Mouse (Mus musculus) urinary bladder, postnatal 4 days (tissue): Measurements from ENCODE around the gene Tex46.

Source experiments
- DNase-seq, 2 experiments: peaks; one replicate each; pipeline ENCODE4 v3.0.0; 2021 to 2022; ENCODE audit warnings: low spot score in 2 of 2

The Tex46 gene

DNA sequence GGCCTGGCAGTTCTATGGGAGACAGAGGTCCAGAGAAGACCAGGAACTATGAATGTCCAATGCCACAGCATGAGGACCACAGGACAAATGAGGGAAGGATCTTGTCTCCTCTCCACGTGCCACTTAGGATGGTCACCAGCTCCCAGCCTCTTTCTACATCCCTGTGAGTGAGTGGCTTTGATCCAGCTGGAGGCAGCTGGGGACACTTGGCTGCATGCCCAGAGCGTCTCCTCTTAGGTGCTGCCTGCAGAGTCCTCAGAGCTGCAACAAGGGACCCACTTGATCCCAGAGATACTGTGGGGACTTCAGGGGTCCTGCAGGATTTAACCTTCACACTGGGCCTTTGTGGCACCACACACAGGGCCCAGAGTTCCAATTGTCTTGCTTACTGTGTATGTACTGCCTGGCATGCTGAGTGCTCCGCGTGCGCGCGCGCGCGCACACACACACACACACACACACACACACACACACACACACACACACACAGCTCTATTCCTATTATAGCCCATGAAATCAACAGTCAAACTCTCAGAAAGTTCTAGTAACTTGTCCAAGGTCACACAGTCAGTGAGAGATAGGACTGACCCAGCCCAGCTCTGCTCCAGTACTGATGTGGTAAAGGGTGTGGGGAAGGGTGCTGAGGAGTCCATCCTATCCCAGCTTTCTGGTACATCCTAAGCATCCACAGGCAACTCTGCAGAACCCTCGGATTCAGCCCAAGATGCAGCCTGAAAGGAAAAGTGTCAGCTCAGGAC lies 21.2 kb downstream of the Tex46 start:
- DNase-seq = no peak

DNA sequence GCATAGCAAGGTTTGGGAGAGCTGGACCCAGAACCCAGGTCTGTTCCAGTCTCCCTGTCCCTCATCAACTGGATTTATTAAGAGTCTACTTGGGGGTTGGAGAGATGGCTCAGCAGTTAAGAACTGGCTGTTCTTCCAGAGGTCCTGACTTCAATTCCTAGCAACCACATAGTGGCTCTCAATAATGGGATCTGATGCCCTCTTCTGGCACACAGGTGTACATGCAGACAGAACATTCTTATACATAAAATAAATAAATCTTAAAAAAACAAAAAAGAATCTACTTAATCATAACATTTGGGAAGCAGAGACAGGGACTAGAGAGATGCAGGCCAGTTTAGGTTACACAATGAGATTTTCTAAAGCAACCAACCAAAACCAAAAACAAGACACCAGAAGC lies 25.8 kb downstream of the Tex46 start:
- DNase-seq = no peak

DNA sequence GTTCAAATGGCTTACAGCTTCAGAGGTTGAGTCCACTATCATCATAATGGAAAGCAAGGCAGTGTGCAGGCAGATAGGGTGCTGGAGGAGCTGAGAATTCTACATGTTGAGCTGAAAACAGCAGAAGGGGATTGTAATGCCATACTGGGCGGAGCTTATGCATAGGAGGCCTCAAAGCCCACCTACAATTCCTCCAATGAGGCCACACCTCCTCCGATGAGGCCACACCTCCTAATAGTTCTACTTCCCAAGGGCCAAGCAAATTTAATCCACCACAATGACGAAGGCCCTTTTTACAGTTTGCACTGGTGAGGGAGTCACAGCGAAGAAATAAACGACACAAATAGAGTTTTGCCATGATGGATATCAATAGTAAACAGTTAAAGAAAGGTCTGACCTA lies 26.3 kb downstream of the Tex46 start:
- no peak for DNase-seq

DNA sequence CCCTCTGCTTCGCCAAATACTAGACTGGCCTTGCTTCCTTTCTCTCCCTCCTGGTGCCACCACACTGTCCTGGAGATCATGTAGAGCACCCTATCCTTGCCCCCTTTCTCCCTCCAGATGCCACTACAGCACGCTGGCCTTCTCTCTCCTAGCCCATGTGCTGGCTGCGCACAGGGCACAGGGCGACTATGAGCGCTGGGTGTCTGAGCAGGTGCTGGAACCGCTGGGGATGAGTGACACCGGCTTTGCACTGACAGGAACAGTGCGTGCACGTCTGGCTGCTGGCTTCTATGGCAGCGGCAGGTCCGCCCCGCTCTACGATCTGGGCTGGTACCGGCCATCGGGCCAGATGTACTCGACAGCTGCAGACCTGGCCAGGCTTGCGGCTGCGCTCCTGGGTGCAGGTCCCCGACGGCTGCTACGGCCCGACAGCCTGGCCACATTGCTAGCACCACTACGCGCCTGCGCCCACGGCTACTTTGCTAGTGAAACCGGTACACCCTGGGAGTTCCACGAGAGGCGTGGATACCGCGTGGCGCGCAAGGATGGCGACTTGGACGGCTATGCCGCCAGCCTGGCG lies 26.8 kb downstream of the Tex46 start:
- no peak for DNase-seq

DNA sequence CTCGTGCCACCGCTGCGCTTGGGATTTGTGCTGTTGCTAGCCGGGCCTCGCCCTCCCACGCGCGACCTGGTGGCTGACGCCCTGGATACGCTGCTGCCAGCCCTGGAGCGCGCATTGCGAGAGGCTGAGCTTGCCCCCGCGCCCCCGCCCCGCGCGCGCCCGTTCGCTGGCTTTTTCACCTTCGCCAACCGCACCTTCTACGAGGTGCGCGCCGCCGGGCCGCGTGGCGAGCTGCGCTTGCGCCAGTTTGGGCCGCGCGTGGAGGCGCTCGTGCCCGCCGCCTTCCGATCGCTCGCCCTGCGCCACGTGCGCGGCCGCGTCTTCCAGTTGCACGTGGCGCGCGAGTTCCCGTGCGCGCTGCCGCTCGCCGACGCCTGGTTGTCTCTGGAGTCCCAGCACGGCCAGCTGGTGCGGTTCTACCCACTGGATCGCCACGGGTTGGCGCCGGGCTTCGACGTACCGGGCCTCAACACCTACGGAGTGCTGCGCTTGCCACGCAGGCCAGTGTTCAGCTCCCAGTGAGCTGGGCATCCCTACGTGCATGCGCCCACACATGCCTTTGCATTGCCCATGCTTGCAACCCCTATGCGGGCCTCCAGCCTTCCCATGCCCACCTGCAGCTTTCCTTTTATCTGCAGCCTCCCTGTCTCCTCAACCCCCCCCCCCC lies 27.5 kb downstream of the Tex46 start:
- DNase-seq = peak in 1 of 2 experiments; percentile 58

DNA sequence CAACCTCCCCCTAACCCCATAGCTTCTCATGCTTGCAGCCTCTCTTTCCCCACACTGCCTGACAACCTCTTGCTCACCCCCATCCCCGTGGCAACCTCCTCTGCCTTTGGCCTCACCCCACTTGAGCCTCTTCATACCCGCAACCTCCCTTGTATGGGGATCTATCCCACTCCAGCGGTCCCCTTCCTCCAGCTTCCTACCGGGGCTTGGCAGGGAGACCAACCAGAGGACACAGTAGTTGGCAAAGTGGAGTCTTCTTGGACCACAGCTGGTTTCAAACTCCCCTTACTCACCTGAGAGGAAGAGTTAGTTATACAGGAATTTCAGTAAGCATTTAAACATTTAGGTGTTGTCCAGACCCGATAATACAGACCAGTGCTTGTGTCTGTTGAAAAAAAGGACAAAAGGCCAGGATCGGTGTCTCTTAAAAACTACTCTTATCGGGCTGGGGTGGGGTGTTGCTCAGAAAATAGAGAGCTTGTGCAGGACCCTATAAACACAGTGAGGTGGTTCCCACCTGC lies 28.1 kb downstream of the Tex46 start:
- no peak for DNase-seq

DNA sequence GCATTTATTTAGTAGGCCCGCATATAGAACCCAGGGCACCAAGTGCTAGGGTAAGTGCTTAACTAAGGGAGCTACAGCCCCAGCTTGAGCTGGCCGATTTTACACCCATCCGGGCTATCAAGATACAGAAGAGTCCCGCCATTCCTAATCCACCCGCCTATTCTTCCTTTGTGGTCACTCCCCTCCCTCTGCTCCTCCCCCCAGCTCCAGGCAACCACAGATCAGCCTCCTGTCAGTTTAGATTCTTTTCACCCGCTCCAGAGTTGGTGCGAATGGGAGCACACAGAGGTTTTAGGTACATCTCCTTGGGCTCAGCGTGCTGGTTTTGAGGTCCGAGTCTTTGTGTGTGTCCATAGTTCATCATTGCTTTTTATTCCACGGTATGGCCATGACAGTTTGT lies 28.7 kb downstream of the Tex46 start:
- no peak for DNase-seq

DNA sequence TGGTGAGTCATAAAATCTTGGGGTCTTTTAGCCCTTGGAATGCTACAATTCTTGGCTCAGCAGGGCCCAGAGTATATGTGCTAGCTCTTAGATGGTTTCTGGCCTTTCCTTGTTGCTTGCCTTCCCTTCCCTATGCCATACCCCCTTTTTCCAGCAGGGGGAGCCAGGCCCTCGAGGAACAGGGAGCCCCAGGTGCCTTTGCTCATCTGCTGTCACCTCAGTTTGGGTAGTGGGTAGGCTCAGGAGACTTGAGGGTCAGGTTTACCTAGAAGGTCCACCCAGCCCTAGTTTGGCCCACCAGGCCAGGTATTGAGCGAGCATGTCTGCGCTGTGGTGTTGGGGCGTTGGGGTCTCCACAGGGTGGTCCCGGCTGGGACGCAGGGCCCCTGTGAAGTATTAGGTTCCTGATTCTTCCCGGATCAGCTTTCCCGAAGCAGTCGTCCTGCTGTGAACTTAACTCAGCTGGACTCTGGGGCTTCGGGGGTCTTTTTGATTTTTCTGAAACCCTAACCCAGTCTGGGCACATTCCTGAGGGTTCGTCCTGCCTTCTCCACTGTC lies 38.8 kb downstream of the Tex46 start:
- DNase-seq = peak; percentile 74 to 90

DNA sequence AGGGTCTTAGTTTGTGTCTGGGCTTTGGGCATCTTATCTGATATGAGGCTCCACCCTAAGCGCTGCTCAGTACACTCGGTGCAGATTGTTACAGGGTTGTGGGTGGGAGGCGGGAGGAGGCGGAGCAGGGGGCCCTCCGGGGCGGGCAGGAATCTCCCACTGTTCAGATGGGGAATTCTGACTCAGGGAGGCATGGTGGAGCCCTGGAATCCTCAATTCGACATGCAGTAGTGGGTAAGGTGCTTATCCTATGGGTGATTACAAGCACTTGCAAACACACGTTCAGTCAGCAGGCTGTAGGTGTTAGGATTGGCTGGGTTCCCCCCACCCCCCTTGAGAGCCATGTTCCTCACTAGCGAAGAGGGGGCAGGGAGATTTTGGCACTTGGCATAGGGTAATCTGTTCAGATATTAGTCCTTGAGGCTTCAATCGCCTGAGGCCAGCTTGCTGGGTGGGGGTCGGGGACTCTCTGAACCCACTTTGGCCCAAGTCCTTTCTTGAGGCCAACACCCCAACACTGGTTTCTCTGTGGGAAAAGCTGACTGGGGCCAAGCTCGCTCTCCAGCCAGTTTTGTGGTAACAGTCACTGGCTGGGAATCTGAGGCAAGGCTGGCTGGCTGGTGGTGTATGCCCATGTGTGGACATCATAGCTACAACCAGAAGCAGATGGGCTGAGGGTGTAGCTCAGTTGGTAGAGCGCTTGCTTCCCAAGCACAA lies 39.4 kb downstream of the Tex46 start:
- DNase-seq = no peak

DNA sequence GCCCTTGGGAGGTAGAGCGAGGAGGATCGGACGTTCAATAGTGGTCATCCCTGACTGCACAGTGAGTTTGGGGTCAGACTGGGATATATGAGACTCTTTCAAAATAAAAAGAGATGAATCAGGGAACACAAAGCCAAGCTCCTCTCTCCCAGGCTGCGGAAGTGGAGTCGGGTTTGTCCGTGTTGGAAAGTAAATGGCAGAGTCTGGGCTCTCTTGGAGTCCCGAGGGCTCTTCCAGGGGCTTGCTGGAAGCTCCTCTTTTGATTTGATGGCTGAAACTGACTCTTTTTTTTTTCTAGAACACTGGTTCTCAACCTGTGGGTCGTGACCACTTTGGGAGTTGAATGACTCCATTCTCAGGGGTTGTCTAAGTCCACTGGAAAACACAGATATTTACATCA lies 40.0 kb downstream of the Tex46 start:
- no peak for DNase-seq

DNA sequence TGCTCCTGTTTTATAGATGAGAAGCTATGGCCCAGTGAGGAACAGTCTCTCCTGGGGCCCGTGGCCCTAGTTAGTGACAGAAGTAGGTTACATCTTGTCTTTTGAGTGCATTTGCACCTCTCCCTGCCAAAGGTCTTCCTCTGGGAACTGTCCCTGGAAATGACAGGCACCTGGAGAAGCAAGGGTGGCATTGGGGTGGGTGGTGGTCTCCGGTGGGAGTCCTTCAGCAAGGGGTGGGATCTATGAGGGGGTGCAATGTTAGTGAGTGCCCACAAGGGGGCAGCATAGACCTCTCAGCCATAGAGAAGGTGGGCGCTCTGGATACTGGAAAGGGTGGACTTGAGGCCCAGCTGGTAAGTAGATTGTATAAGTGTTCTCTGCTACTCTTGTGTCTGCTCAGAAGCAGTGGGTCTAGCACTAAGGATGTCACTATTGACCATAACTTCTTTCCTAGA lies 41.1 kb downstream of the Tex46 start:
- no peak for DNase-seq

DNA sequence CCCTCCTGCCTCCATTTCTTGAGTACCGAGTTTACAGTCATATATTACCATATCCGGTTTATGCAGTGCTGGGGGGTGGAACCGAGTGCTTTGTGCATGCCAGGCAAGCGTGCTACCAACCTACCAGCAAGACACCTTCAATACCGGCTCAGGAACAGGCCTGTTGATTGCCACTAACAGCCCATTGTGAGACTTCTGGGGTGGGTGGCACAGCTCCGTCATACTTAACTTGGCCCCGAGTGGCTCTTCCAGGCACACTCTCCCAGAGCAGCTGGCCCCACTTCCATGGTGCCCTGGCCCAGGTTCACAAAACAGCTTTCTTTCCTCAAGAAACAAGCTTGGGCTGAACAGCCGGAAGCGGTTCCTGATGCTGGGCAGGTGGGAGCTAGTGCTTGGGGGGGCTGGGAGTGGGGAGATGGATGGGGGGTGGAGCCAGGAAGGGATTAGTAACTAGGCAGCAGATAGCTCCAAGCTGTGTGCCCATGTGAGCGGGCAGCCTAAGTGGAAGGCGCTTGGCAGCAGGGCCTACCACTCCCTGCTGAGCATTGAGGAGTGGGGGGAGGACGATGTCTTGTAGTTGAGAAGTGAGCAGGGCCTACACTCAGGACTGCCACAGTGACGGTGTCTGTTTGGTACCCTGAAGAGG lies 41.8 kb downstream of the Tex46 start:
- DNase-seq = no peak

DNA sequence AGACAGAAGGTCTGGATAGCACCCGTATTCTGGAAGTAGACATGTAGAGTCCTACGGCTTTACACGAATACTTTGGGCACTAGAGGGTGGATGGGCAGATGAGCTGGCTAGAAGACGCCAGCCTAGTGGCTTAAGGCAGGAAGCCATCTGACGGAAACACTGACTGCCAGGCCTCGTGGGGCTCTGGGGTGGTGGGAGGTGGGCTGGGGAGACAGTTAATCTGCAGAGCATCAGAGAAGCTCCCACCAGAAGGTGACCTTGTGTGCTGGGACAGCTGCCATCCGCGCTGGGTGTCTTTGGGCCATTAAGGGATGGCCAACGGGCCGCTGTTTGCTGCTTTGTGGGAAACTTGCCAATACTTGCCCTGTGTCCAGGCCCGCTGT lies 42.3 kb downstream of the Tex46 start:
- DNase-seq = no peak

DNA sequence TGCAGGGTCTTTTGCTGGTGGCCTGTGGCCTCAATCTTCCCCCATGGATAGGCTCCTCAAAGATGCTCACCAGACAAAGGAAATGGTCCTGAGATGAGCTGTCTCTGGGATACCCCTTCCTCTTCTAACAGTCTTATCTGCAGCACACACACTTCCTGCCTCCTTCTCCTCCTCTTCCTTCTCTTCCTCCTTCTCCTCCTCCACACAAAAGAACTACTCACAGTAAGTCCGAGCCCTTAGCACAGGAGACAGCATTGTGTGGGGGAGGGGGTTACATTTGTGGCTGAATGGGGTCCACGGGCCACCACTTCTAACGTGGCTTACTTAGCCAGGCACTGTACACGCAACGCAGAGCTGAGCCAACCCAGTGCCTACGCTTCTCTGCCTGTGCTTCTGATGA lies 42.8 kb downstream of the Tex46 start:
- no peak for DNase-seq

DNA sequence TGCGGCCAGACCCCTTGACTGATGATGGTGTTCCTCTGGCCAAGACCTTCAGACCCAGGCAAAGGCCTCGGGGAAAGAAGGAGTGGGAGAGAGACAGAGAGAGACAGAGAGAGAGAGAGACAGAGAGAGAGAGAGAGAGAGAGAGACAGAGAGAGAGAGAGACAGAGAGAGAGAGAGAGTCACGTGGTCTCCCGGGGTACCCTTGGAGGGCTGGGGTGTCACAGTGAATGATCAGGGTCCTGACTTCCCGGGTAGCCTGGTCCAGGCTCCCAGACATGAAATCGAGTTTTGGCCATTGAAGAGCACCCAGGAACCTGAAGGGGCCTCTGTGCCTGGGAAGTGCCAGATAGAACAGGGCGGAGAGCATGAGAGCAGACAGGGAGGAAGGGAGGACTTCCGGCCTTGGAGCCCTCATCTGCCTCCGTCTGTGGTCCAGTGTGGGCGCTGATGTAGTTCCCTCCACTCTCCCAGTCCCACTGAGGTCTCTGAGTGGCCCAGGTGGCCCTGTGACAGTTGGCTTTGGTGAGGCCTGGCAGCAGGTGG lies 43.5 kb downstream of the Tex46 start:
- no peak for DNase-seq

DNA sequence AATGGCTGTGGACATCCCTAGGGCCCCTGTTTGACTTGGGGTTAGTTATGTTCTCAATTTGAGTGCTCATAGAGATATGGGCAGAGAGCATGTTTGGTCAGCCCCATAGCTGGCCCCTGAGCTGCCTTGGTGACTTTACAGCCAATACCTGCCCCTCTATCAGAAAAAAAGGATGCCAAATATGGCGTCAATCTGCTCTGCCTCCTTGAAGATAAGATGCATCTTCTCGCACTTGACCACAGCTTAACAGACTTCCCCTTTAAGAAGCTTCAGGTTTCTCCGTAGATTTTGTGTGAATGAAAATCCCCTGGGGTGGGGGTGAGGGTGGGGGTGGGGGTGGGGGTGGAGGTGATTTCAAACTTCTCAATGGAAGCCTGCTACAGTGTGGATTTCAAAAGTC lies 47.7 kb downstream of the Tex46 start:
- DNase-seq = no peak
